Mouse (Mus musculus) embryonic facial prominence, embryonic 14.5 days (tissue): ENCODE measurements around the gene Fam167b. TPM values are rescaled to one million over a fixed set of nuclear protein-coding genes. Genes with fewer than 3 reads are reported as not detected.
A peak's percentile ranks its signal among the peaks of the same experiment; 100 is the strongest.

Experiments used
- ATAC-seq: fragments of 200-750 bp; cut with Nextera tagmentation; 2 replicates; pipeline ENCODE4 v1.8.0; 2017; ENCODE audit warnings: low read depth, moderate number of reproducible peaks, moderate TSS enrichment
- DNase-seq: peaks from one replicate; pipeline ENCODE4 v3.0.0-alpha.2; 2015; ENCODE audit warnings: low spot score
- H3K27ac ChIP-seq: fragments of 300-500 bp; sonication (generic); replicated peaks from 2 replicates; pipeline ENCODE4 v1.5.1; 2014; ENCODE audit warnings: low read depth, mild to moderate bottlenecking, low read length, moderate library complexity
- H3K27me3 ChIP-seq: fragments of 300-500 bp; sonication (generic); replicated peaks from 2 replicates; pipeline ENCODE4 v1.6.1; 2014; ENCODE audit warnings: low read length; ENCODE audit not compliant: control insufficient read depth, insufficient read depth
- H3K36me3 ChIP-seq: fragments of 300-500 bp; sonication (generic); 2 replicates; pipeline ENCODE4 v1.6.1; 2014; ENCODE audit warnings: low read length, mixed read lengths; ENCODE audit not compliant: control insufficient read depth, insufficient read depth
- H3K4me1 ChIP-seq: fragments of 300-500 bp; sonication (generic); 2 replicates; pipeline ENCODE4 v1.6.1; 2014; ENCODE audit warnings: antibody characterized with exemption, low read length; ENCODE audit not compliant: control insufficient read depth, insufficient read depth
- H3K4me2 ChIP-seq: fragments of 300-500 bp; sonication (generic); 2 replicates; pipeline ENCODE4 v1.6.1; 2014; ENCODE audit warnings: low read depth, mild to moderate bottlenecking, low read length, moderate library complexity, mixed read lengths
- H3K4me3 ChIP-seq: fragments of 300-500 bp; sonication (generic); 2 replicates; pipeline ENCODE4 v1.5.1; 2014; ENCODE audit warnings: low read depth, mild to moderate bottlenecking, low read length
- H3K9ac ChIP-seq: fragments of 300-500 bp; sonication (generic); 2 replicates; pipeline ENCODE4 v1.6.1; 2014; ENCODE audit warnings: low read depth, mild to moderate bottlenecking, low read length, moderate library complexity, mixed read lengths
- H3K9me3 ChIP-seq: fragments of 300-500 bp; sonication (generic); 2 replicates; pipeline ENCODE4 v1.6.1; 2016; ENCODE audit warnings: low read length; ENCODE audit not compliant: control insufficient read depth
- WGBS: fragments of 180-500 bp; shearing (Covaris S2); extraction: QIAGEN DNeasy Blood & Tissue Kit; methylation state at CpG from one replicate; pipeline ENCODE4 v1.1.7; 2014; 5-methylcytosine and 5-hydroxymethylcytosine counted together
- polyA plus RNA-seq: library from polyadenylated mRNA; unstranded; fragments of >200 nt; fragmentation: Nextera tagmentation; extraction: Ambion mirVana; gene quantifications from 2 replicates; pipeline ENCODE4 v1.2.1, GENCODE M21; 2014

The Fam167b gene
- polyA plus RNA-seq, 1 experiment from 2014 or later = 6.4 TPM

- no peaks in the 10 kb centered on the region for H3K27me3 ChIP-seq
- H3K27ac ChIP-seq = no peak overlapping the region
- no peak overlapping the region for H3K4me3 ChIP-seq
- peak; percentile 16; the same call in 1 of the 2 replicates for ATAC-seq
- peaks cover 29% of the 10 kb centered on the region for H3K36me3 ChIP-seq
- no peaks in the 10 kb centered on the region for H3K4me1 ChIP-seq
- no peak overlapping the region for H3K9ac ChIP-seq
- no peak overlapping the region for H3K4me2 ChIP-seq
- no peak for DNase-seq
- no peaks in the 10 kb centered on the region for H3K9me3 ChIP-seq
- 70% methylated on average over 4 of the region's 4 CpGs for WGBS
Observed at GRCm38 (mm10) chr4:129610472-129610871, 32.1 kb upstream of the Fam167b start.

GRCm38 (mm10) chr4:129610026-129610425, 31.7 kb upstream of the Fam167b start:
- Histone ChIP-seq H3K4me3 (no peak overlapping the region), H3K27ac (no peak overlapping the region), H3K4me2 (no peak overlapping the region), H3K27me3 (no peaks in the 10 kb centered on the region), H3K4me1 (no peaks in the 10 kb centered on the region), H3K9me3 (no peaks in the 10 kb centered on the region), H3K36me3 (peaks cover 33% of the 10 kb centered on the region), H3K9ac (no peak overlapping the region)
- WGBS = 94% methylated on average over 4 of the region's 4 CpGs
- DNase-seq (no peak), ATAC-seq (no peak)

- Histone ChIP-seq H3K27ac (no peak overlapping the region), H3K4me2 (no peak overlapping the region), H3K4me3 (no peak overlapping the region), H3K9me3 (no peaks in the 10 kb centered on the region), H3K9ac (no peak overlapping the region), H3K27me3 (no peaks in the 10 kb centered on the region), H3K4me1 (no peaks in the 10 kb centered on the region), H3K36me3 (peaks cover 40% of the 10 kb centered on the region)
- DNase-seq = no peak
- ATAC-seq = no peak; the same call in 1 of the 2 replicates
- 77% methylated on average over 12 of the region's 12 CpGs for WGBS
Observed at GRCm38 (mm10) chr4:129609139-129609631, 30.8 kb upstream of the Fam167b start.

DNA sequence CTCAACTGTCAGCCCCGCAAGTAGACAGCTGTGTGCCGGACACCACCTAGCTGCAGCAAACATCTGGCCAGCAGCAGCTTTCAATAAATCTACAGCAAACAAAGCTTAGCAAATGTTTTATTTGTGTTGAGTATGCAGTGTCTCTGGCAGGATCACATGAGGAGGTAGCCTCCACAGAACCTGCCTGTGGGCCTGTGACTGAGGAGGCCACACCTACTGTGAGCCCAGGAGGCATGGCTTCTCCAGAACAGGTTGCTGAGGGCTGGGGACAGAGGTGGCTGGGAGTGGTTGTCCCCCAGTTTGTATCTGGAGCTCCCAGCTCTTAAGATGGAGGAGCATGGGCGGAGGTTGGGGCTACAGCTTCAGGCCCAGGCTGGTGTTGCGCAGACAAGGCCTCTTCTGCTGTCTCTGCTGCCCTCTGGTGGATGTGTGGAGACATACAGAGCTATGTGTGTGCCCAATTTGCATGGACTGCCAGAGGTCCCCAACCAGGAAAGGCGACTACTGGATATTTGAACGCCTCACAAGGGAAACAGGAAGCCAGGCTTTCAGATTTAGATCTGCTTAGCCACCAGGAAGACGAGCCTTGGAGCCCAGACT, 30.2 kb upstream of the Fam167b start:
- peak; percentile 90 for ATAC-seq
- Histone ChIP-seq H3K4me3 (no peak overlapping the region), H3K36me3 (peaks cover 44% of the 10 kb centered on the region), H3K9ac (peak overlapping the region; percentile 37; the same call in 1 of the 2 replicates), H3K4me2 (no peak overlapping the region), H3K9me3 (no peaks in the 10 kb centered on the region), H3K27ac (no peak overlapping the region; the same call in 1 of the 2 replicates), H3K4me1 (no peaks in the 10 kb centered on the region), H3K27me3 (no peaks in the 10 kb centered on the region)
- WGBS = 31% methylated on average over 7 of the region's 7 CpGs
- peak; percentile 90 for DNase-seq

GRCm38 (mm10) chr4:129600233-129601158, 22.1 kb upstream of the Fam167b start, which contains the start of the genes Eif3i and Tmem234:
TSS of gene Eif3i (minus strand) at chr4:129600648.
TSS of gene Tmem234 (plus strand) at chr4:129600668.
- DNase-seq = peak; percentile 93

DNA sequence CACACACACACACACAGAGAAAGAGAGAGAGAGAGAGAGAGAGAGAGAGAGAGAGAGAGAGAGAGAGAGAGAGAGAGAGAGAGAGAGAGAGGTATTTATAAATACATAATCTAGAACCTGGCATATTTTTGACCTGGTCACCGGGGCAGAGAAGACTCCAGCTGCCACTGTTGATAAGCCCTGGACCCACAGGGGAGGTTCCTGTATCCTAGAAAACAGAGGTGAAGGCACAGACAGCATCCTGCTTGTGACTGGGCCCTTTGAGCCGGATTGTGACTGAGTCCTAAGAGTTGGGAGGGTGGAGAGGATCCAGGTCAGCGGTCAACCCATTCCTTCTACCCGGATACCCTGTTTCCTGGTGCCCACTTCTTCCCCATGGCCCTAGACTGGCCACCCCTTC, 10.5 kb upstream of the Fam167b start:
- no peaks in the 10 kb centered on the region; the same call in 1 of the 2 replicates for H3K4me1 ChIP-seq
- no peaks in the 10 kb centered on the region for H3K27me3 ChIP-seq
- DNase-seq = no peak
- no peaks in the 10 kb centered on the region for H3K9me3 ChIP-seq
- no peak overlapping the region for H3K9ac ChIP-seq
- no peak overlapping the region for H3K27ac ChIP-seq
- no peak for ATAC-seq
- peaks cover 41% of the 10 kb centered on the region for H3K36me3 ChIP-seq
- 68% methylated on average over 4 of the region's 4 CpGs for WGBS
- H3K4me2 ChIP-seq = no peak overlapping the region
- H3K4me3 ChIP-seq = no peak overlapping the region

More at GRCm38 (mm10) chr4:129600233-129601158, 22.1 kb upstream of the Fam167b start, which contains the start of the genes Eif3i and Tmem234:
- under 1% methylated on average over 63 of the region's 74 CpGs for WGBS
- Histone ChIP-seq H3K9me3 (no peaks in the 10 kb centered on the region), H3K4me2 (peak within 1 kb of the TSS; percentile 55), H3K4me1 (peaks cover 14% of the 10 kb centered on the region), H3K27ac (peak within 1 kb of the TSS; percentile 69; the same call in 1 of the 2 replicates), H3K9ac (peak within 1 kb of the TSS; percentile 93), H3K27me3 (no peaks in the 10 kb centered on the region), H3K4me3 (peak within 1 kb of the TSS; percentile 96), H3K36me3 (peaks cover 57% of the 10 kb centered on the region)
- ATAC-seq = peak; percentile 93

DNA sequence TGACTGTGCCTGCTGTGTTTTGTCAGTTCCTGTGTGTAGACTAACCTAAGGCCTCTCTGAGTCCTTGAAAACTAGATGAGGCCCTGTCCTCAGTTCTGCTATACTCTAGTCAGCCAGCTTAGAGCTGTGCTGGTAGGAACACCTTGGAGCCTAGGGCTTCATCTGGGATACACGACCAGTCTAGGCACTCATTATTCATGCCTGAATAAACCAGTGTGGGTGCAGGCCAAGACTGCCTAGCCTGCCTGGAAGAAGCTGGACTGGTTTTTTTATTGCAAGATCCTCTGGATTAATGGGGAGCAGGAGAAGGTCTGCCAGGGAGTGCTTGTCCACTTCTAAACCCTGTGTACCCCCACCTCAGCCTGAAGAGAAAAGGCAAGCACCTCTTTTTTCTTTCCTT, 8.6 kb upstream of the Fam167b start:
- ATAC-seq = no peak
- DNase-seq = peak; percentile 12
- H3K36me3 ChIP-seq = peaks cover 22% of the 10 kb centered on the region

DNA sequence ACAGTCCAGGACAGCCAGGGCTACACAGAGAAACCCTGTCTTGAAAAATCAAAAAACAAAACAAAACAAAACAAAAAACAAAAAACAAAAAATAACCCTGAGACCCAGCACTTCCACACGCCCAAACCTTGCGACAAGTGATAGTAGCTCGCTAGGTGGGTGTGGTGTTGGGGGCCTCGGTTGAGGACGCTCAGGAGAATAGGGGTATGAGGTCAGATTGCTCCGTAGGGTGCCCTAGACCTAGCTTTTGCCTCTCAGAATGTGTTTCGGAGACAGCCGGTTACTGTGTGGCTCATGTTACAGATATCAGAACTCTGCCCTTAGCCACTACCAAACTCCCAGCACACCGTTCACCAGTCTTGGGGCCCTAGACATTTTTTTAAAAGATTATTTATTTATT, 7.4 kb upstream of the Fam167b start:
- H3K27me3 ChIP-seq = no peaks in the 10 kb centered on the region
- H3K9ac ChIP-seq = no peak overlapping the region
- peaks cover 10% of the 10 kb centered on the region for H3K36me3 ChIP-seq
- ATAC-seq (no peak), DNase-seq (no peak)
- no peak overlapping the region for H3K27ac ChIP-seq
- H3K4me2 ChIP-seq = peak overlapping the region; percentile 68; the same call in 1 of the 2 replicates
- no peak overlapping the region for H3K4me3 ChIP-seq
- no peaks in the 10 kb centered on the region; the same call in 1 of the 2 replicates for H3K4me1 ChIP-seq
- 71% methylated on average over 9 of the region's 9 CpGs for WGBS
- H3K9me3 ChIP-seq = no peaks in the 10 kb centered on the region

More for the DNA sequence above, 8.6 kb upstream of the Fam167b start:
- Histone ChIP-seq H3K27me3 (no peaks in the 10 kb centered on the region), H3K4me1 (no peaks in the 10 kb centered on the region; the same call in 1 of the 2 replicates), H3K9me3 (no peaks in the 10 kb centered on the region), H3K9ac (no peak overlapping the region), H3K4me3 (no peak overlapping the region), H3K4me2 (no peak overlapping the region), H3K27ac (no peak overlapping the region)
- WGBS = 40% methylated on average over 1 of the region's 1 CpGs
